Mouse (Mus musculus) kidney, postnatal 25 days (tissue): ENCODE measurements around the gene Mroh3.

Experiments used
- DNase-seq, 2 experiments: peaks; one replicate each; pipeline ENCODE4 v3.0.0; 2021; ENCODE audit warnings: mixed read lengths in 2 of 2

Mroh3 gene

DNA sequence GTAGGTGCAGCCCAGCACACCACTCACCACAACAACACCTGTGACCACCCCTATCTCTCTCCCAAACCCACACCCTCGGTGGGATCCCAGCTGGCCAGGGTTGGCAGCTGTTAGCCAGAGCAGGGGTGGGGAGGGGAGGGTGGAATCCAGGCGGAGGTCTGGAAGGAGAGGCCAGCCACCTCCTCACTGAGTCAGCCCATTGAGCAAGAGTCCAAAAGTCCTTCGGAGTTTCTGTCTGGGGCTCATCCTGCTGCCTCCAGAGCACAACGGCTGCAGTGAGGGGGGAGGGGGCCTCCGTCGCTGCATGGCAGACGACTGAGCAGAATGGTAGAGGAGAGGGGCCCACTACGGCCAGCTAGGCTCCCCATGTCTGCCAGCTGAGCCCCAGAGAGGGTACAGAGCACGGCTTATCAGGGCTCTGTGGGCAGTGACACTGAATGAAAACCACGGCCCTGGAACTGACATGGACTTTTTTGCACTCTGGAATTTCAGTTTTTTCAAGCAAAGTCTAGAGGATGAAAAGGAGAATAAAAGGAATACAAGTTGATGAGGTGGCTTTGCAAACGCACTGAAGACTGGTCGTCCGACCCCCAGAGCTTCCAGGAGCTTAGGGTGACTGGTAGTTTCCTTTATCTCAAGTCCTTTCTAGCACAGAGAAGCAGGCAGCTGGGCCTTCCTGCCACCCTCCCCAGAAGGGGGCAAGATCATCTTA, 15.9 kb upstream of the Mroh3 start:
- peak; percentile 79 to 92 for DNase-seq

DNA sequence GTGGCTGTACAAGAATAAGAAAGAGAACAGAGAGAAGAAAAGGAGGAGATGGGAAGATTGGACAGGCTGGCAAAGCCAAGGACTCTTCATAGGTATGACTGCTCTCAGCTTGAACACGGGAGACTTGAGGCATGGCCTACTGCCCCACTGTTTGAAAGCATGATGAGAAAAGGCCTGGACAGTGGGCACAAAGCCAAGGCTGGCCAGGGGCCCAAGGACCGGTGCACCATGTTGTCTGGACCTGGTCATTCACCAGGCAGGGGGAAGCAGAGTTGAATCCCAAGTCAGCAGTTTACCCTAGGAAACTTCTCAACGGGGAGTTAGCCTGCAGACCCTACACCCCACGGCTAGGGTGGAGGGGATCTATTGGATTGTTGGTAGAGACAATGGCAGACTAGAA, 15.2 kb upstream of the Mroh3 start:
- DNase-seq, result peak; percentile 91 to 95

DNA sequence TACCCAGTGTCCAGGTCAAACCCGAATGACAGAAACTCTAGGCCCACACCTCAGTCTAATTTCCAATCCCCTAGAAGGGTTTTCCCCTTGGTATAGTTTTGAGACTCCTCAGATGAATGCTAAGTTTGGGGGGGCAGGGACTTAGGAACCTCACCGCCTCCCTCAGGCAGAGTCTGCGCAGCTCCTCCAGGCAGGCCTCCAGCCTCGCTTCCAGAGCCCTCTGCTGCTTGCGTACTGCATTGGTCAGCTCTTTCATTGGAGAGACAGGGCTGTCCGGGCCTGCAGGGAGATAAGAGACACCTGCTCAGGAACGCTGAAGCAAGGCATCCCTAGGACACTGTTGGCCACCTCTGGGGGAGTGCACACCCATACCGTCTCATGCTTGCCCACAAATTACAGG, 14.0 kb upstream of the Mroh3 start:
- no peak for DNase-seq

DNA sequence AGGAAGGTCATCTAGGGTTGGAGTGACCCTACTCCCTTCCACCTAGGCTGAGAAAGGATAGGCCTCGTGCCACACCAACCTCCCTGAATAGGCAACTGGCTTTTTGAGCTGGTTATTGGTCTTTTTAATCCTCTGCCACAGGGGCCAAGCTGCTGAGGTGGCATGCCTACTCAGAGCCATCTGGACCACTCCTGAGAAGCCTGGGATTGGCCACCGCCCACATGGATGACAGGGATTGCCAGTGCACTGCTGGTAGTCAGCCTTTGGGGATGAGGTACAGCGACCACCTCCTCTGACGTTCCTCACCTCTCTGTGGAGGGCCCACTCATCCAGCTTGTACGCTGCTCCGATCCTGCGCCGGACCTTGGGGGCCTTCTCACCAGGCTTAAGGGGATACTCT, 13.2 kb upstream of the Mroh3 start:
- no peak for DNase-seq

DNA sequence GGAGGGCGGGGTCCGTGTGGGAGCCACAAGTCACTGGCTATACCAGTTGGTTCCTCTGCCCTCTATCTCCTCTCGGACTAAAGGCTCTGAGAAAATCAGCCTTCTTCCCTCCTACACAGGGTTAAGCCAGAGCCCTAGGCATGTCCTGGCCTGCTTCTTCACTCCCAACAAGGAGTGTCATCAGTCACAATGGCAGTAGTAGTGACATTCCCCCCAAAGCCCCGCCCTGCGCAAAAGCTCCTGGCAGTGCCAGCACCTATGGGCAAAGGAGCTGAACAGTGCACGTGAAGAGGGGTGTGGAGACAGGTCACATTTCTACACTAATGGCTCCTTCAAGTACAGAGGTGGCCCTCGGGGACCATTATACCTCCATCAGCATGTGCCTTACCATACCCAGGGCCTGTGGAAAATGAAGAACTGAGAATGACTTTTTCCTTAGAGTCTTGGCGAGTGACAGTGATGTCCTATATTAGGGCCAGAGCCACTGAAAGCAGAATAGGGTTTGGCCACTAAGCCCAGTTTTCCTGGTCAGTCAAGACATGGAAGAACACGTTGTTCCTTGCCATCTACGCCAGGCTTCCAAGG, 11.2 kb upstream of the Mroh3 start:
- DNase-seq, result no peak

DNA sequence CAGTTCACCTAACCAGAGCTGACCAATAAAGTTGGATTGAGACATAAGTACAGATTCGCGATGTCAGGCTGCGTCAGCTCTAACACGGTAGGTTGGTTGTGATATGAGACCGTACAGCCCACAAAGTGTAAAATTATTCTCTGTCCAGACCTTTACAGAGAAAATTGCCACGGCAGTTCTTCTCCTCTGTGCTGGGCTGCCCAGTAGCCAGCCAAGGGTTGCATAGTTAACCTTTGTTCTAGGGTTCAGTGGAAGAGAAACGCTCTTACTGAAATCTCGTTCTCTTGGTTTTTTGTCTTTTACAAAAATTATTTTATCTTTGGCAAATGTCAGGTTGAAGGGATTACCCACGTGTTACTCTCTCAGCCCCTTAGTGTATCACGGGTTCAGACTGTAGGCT, 9.8 kb upstream of the Mroh3 start:
- no peak for DNase-seq

DNA sequence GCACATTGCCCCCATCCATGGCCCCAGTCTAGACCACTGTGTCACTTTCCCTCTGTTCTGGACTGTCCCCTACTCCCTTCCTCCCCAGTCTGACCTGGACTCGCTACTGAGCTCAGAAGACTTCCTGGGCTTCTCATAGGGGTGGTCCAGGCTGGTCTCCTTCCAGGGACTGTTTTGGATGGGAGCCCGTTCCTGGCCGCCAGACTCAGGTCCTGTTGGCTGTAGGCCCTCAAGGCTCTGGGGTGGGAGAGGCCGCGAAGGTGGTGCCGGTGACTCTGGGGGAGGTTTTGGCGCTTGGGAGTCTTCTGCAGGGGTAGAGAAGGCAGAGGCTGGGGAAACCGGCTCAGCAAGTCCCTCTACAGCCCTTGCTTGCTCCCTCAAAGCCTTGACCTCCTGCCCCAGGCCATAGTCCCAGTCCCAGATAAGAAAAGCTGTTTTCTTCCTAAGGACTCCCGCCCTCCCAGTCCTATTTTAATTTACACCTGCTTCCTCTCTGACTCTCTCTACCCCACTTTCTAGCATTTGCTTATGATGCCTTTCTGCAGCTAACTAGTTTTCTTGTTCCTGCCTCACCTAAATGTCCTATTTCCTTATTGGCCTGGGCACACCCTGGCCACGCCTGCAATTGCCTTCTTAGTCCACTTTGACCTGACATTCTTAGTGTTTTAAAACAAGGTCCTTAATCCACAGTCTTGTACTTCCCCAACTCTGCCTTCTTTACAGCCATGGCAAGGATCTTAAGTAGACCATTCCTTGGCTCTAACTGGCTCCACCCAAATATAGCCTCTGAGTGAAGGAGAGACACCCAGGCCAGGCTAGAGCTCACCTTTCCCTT, 7.6 kb upstream of the Mroh3 start:
- DNase-seq, result peak in 1 of 2 experiments; percentile 55

DNA sequence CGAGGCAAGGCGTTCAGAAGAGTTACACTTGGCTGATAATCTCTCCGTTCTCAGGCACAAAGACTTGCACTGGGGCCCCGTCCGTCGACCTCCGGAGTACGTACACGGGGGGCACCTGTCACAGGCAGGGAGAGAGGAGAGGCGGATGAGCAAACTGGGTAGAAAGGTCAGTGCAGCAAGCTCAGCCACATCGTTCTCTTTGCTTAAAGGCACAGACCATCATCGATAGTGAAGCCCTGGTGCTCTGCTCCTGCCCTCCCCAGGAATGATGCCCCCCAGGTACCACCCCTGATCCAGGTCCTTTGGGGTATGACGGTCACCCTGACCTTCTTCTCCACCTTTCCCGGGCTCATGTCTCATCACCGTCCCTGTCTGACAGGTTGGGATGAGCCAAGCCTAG, 1.7 kb upstream of the Mroh3 start:
- DNase-seq, result no peak

DNA sequence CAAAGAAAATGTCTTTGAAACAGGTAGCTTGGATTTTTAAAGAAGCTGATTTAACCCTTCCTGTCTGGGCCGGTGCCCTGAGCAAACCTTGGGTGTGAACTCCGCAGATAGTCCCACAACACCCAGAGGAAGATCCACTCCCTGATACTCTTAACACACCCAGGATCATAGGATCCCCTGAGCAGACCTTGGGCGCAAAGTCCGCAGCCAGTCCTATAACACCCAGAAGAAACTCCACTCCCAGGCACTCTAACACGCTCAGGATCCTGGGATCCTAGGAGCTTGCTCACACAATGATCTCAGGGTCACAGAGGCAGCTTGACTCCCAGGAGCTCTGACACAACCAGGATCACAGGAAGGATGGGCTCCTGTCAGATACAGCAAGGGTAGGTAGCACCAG, 22.6 kb downstream of the Mroh3 start:
- no peak for DNase-seq

DNA sequence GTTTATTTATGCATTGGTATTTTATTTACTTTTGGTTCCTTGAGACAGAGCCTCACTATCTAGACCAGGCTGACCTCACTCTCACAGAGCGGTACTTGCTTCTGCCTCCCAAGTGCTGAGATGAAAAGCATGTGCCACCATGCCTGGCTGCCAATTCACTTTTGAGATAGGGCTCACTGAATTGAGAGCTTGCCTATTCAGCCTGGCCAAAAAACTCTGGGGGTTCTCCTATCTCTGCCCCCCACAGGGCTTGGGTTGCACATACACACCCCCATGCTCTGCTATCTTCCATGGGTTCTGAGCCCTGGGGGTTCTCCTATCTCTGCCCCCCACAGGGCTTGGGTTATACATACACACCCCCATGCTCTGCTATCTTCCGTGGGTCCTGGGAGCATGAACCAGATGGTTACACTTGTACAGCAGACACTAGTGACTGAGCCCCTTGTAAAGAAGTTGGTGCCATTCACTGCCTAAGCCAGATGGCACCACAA, 33.1 kb downstream of the Mroh3 start:
- no peak for DNase-seq

DNA sequence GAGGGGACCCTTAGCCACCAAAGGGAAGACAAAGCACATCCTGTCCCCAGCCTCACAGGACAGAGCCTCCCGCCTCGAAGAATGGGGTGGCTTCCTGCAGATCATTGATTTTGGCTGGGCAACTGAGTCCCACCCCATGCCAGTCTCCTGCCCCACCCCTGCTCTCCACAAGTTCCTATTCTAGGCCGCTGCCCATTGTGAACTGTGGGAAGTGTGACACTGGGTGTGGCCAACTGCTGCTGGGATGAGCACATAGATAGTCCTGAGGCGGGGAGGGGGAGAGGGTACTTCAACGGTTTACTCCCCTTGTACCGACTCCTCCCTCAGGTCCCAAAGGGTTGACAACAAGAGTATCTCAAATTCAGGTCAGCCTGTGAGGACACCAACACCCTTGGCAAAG, 33.9 kb downstream of the Mroh3 start:
- DNase-seq, result peak in 1 of 2 experiments; percentile 49

DNA sequence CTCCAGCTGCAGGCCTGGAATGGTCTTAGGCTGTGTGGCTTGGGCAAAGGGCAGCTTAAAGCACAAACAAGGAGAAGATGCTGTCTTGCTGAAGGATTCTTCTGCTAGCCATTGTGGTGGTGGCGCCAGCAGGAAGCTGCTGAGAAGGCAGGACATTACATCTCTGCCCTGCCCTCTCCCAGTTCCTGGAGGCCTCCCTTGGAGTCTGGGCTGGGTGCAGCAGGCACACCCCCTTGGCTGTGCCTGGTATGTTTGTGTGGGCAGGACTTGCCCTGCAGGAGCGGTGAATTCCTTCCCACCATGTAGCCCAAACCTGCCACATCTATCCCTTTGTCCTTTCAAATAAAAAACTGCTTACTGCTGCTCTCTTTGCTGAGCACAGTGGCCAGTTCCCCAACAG, 35.5 kb downstream of the Mroh3 start:
- DNase-seq, result peak in 1 of 2 experiments; percentile 43

DNA sequence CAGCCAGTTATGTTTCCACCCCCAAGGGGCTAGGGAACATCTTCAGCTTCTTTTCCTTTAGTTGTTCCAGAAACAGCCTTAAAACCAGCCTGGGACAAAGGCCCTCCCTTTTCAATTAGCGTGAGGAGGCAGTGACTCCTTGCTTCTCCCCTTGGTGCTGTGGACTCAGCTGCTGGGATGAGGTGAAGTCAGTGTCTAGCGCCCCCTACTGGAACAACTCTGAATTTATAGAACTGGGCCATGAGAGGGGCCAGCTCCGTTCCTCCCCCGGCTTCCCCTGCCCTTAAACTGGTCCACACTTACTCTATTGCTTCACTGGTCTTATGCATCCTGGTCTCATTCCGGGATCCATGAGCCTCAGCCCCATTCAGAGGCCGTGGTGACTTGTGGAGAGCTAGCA, 37.4 kb downstream of the Mroh3 start:
- DNase-seq, result peak in 1 of 2 experiments; percentile 43

DNA sequence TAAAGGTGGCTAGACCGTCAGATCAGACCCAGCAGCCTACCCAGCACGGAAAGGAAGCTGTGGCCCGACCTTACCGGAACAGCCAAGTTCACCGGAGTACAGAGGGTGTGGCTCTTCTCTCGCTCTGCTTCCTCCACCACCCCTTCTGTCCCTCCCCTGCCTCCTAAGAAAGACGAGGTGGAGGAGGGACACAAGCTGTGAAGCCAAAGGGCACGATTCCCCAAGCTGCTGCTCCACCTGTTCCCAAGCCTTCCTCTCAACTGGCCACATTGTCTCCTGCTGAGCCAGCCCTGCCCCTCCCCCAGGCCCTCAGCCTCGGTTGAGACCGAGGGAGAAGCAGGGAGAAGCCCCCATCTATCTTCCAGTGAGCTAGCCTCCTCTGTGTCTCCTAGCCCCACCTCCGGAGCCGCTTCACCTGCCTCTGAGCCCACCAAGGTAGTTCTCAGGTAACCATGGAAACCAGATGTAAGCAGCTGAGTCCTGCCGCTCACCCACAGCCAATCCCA, 38.5 kb downstream of the Mroh3 start:
- DNase-seq, result peak; percentile 31 to 62

DNA sequence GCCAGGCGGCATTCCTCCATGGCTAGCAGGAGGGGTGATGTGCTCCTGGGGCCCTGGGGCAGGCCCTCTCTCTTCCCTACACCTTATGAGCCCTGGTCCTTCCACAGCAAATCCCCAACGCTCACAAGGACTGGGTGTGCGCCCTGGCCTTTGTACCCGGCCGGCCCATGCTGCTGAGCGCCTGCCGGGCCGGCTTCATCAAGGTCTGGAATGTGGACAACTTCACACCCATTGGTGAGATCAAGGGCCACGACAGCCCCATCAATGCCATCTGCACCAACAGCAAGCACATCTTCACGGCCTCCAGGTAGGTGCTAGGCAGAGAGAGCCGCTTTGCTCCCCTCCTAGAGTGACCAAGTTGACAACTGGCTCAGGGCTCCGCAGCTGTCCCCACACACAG, 39.9 kb downstream of the Mroh3 start:
- peak; percentile 64 to 75 for DNase-seq

DNA sequence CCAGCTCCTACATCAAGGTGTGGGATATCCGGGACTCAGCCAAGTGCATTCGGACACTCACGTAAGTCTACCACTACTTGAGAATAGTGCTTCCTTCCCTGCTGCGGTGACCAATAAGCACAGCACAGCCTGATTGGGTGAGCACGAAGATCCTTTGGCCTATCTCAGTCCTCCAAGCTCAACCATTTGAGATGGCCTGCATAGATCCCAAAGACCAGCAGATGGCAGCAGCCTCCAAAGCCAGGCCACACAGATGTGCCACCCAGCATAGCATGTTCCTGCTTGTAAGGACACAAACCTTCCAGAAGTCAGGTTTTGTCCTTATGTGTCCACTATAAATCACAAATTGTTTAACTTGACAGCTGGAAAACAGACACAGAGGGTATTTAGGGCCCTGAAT, 42.5 kb downstream of the Mroh3 start:
- peak; percentile 77 to 79 for DNase-seq

DNA sequence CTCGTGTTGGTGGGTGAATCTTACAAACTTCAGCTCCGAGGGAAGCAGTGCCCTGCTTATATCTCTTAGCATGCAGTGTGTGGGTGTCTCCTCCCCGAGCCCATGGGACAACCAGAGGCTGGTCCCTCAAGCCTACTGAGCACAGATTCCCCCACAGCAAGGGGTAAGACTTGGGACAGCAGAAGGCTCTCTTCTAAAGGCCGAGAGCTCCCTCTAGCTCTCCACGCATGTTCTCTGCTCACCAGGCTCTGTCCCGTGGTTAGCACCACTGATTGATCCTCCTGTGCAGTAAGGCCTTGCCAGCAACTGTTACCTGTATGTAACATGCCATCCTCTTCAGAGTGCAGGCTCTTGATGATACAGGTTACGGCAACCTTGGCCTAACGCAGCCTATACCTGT, 45.0 kb downstream of the Mroh3 start:
- peak; percentile 34 to 50 for DNase-seq

DNA sequence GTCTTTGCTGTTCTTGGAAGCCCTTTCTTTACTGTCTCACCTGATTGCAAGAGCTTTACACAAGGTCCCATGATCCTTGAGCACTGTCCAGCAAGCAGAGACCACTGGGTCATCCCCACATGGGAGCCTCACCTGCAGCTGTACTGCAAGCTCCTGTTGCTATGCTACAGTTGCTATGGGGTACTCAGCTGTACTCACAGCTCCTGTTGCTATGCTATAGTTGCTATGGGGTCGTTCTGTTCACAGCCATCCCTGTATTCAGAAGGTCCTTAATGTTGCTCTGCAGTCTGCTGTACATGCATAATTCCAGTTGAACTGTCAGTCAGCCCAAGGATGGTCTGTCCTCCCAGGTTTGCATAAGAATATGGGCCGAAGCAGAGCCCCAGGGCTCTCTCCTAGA, 47.2 kb downstream of the Mroh3 start:
- DNase-seq, result no peak

DNA sequence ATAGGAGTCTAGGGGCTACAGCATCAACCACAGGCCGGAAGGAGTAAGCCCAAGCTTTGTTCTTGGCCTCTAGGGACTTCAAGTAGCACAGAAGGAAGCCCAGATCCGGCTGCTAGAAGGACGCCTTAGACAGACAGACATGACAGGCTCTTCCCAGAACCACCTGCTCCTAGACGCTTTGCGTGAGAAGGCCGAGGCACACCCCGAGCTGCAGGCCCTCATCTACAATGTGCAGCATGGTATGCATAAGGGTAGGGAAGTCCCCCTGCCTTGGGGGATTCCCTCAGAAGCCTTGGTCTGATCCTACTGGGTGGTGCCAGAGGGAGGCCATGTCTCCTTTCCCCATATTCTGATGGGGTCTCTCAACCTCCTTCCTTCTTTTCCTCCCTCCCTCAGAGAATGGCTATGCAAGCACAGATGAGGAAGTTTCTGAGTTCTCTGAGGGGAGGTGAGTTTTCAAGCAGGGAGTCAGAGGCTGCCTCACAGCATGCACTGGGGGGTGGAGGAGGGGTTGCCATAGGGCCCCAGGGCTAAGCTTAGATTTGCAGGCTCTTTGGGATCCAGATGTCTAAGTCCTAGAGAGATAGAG, 51.2 kb downstream of the Mroh3 start:
- no peak for DNase-seq

DNA sequence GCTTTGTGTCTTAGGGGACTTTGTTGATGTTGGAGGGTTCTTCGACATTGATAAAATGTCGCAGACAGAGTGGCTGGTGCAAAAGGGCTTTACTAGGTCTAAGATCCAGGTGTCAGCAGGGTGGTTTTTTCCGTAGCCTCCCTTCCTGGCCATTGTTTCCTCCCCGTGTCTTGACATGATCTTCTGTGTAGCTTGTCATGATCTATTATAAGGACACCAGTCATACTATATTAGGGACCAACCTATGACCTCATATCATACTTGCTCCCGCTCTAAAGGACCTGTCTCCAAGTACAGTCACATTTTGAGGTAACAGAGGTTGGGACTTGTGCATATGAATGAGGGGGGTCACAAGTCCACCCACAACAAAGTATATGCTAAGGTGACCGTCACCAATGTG, 51.7 kb downstream of the Mroh3 start:
- no peak for DNase-seq

DNA sequence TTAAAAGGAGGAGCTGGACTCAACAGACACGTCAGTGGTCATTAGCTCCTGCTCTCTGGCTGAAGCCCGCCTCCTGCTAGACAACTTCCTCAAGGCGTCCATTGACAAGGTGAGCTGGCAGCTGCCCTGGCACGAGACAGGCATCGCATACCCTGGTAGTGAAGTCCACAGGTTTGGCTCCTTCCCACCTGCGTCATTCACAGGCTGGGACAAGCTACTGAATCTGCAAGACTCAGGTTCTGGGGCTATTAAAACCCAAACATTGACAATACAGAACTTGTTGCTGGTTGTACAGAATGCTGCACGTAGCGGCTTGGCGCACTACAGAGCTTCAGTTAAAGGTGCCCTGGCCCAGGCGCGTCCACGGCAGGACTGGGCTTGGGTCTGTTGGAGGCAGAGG, 52.3 kb downstream of the Mroh3 start:
- no peak for DNase-seq

DNA sequence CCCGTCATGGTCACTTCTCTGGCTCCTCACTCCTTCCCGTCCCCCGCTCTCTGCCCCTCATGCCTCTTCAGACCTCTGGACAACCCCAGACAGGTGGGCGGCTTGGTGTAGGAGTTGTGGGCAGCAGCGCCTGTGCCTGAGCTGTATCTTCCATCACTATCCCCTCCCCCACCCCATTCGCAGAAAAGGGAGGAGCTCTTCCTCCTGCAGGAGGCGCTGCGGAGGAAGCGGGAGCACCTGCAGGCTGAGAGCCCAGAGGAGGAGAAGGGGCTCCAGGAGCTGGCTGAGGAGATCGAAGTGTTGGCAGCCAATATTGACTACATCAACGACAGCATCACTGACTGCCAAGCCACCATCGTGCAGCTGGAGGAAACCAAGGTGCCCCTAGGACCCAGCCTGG, 52.8 kb downstream of the Mroh3 start:
- no peak for DNase-seq

DNA sequence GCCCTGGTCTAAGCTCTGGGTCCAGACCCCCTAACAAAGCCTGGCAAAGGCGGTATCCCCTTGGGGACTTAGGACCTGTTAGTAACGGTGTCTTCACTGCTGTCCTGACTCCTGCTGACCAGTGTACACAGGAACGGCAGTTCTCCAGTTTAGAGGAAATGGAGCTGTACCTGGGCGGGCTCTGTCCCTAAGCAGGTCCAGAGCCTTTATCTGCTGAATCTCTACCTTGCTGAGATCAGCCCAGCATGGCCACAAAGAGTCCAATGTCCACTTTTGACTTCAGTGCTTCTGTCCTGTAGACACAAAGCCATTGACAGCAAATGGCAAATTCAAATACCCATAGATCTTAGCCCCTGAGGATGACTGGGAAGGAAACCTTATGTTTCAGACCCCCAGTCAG, 55.7 kb downstream of the Mroh3 start:
- no peak for DNase-seq
